Mouse (Mus musculus) heart, embryonic 16.5 days (tissue): ENCODE measurements around the gene Ecd. TPM values are rescaled to one million over a fixed set of nuclear protein-coding genes. Genes with fewer than 3 reads are reported as not detected.

Experiments
- ATAC-seq: fragments of 200-750 bp; cut with Nextera tagmentation; replicated peaks from 2 replicates; pipeline ENCODE4 v1.8.0; 2017; ENCODE audit warnings: moderate number of reproducible peaks; ENCODE audit not compliant: insufficient read depth, low FRiP score; ENCODE audit errors: extremely low read depth
- H3K27ac ChIP-seq: fragments of 300-500 bp; sonication (generic); 2 replicates; pipeline ENCODE4 v1.5.1; 2014; ENCODE audit warnings: mild to moderate bottlenecking, low read length, control low read depth, moderate library complexity
- H3K27me3 ChIP-seq: fragments of 300-500 bp; sonication (generic); 2 replicates; pipeline ENCODE4 v1.6.1; 2014; ENCODE audit warnings: low read length, mixed read lengths; ENCODE audit not compliant: control insufficient read depth, insufficient read depth
- H3K36me3 ChIP-seq: fragments of 300-500 bp; sonication (generic); 2 replicates; pipeline ENCODE4 v1.6.1; 2014; ENCODE audit not compliant: control insufficient read depth, insufficient read depth
- H3K4me1 ChIP-seq: fragments of 300-500 bp; sonication (generic); 2 replicates; pipeline ENCODE4 v1.6.1; 2014; ENCODE audit warnings: low read length, mixed read lengths; ENCODE audit not compliant: control insufficient read depth, insufficient read depth
- H3K4me2 ChIP-seq: fragments of 300-500 bp; sonication (generic); 2 replicates; pipeline ENCODE4 v1.6.1; 2014; ENCODE audit warnings: low read depth, mild to moderate bottlenecking, control low read depth, low read length
- H3K4me3 ChIP-seq: fragments of 300-500 bp; sonication (generic); 2 replicates; pipeline ENCODE4 v1.5.1; 2014; ENCODE audit warnings: mild to moderate bottlenecking, control low read depth, low read length
- H3K9ac ChIP-seq: fragments of 300-500 bp; sonication (generic); 2 replicates; pipeline ENCODE4 v1.6.1; 2014; ENCODE audit warnings: low read length, control low read depth
- H3K9me3 ChIP-seq: fragments of 300-500 bp; sonication (generic); replicated peaks from 2 replicates; pipeline ENCODE4 v1.6.1; 2016; ENCODE audit warnings: low read length; ENCODE audit not compliant: control insufficient read depth
- WGBS: fragments of 180-500 bp; shearing (Covaris S2); extraction: QIAGEN DNeasy Blood & Tissue Kit; methylation state at CpG from one replicate; pipeline ENCODE4 v1.1.7; 2014; 5-methylcytosine and 5-hydroxymethylcytosine counted together
- polyA plus RNA-seq: library from polyadenylated mRNA; unstranded; fragments of >200 nt; fragmentation: Nextera tagmentation; extraction: Ambion mirVana; gene quantifications from 2 replicates; pipeline ENCODE4 v1.2.1, GENCODE M21; 2015

The Ecd gene
- polyA plus RNA-seq, 1 experiment from 2014 or later: 35.8 TPM

DNA sequence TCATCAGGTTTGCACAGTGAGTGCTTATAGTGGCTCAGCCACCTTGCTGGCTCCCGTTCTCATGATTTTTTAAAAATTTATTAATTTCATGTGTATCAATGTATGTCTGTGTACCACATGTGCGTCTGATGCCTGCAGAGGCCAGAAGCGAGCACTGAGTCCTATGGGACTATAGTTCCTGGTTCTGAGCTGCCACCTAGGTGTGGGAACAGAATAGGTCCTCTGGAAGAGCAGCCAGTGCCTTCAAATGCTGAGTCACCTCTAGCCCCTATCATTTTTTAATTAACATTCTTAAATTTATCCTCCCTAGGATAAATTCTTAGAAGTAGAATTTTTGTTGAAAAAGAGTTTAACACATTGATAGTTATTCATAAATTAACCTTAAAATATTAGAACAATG, 50.3 kb downstream of the Ecd start:
- Histone ChIP-seq H3K4me3 (no peak overlapping the region), H3K27ac (no peak overlapping the region), H3K27me3 (no peaks in the 10 kb centered on the region), H3K36me3 (no peaks in the 10 kb centered on the region), H3K9me3 (no peaks in the 10 kb centered on the region), H3K4me2 (no peak overlapping the region), H3K4me1 (peaks cover 6% of the 10 kb centered on the region; the same call in 1 of the 2 replicates), H3K9ac (no peak overlapping the region)
- 85% methylated on average over 3 of the region's 3 CpGs for WGBS
- ATAC-seq: no peak

DNA sequence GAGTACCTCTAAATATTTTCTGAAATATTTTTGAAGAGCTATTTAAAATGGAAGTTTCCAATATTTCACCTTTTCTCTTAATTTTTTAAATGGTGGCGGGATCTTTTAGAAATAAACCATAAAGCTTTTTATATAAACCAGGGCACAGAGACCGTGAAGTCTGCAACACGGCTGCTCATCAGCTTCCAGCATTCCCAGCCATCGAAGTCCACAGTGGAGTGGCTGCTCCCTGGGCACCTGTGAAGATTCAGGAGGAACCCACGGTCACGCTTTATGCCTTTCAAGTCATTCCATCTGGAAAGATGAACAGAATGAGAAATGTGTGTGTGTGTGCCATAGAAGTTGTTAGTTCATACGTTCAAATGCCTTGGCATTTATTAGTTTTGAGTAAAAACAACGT, 53.0 kb downstream of the Ecd start:
- no peaks in the 10 kb centered on the region for H3K27me3 ChIP-seq
- WGBS: 36% methylated on average over 8 of the region's 8 CpGs
- H3K9ac ChIP-seq: peak overlapping the region; percentile 76
- H3K4me3 ChIP-seq: peak overlapping the region; percentile 76
- H3K9me3 ChIP-seq: no peaks in the 10 kb centered on the region
- H3K27ac ChIP-seq: no peak overlapping the region
- H3K4me1 ChIP-seq: peaks cover 6% of the 10 kb centered on the region; the same call in 1 of the 2 replicates
- no peak for ATAC-seq
- peak overlapping the region; percentile 70 for H3K4me2 ChIP-seq
- no peaks in the 10 kb centered on the region for H3K36me3 ChIP-seq

DNA sequence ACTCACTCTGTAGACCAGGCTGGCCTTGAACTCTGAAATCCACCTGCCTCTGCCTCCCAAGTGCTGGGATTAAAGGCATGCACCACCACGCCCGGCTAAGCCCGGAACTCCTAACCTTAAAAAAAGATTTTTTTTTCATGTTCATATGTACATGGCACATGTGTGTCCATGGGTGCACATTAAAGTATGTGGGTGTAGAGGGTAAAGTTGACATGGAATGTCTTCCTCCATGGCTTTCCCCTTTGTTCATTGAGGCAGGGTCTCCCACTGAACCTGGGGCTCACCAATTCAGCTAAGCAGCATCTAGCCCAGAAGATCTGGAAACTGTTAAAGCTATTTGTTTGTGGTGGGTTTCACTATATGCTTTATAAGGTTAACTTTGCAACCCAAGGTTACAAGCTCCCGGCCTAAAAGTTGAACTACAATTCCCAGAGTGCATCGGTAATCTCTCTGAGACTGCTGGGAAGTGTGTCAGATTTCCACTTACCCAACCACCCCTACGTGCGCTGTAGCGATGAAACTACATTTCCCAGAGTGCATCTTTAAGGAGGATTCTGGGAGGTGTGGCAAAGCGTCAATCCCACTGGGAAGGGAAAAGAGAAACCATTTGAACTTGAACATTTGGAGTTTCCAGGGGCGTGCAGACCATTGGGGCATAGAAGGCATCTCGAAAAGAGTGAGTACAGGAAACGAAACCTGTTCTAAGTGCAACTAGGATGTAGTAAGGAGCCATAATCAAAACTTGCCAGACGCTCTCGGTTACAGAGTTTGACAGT, 53.6 kb downstream of the Ecd start, which contains the start of gene Nudt13:
Gene Nudt13, plus strand, starts transcription at position 581 of the 776 bp plus-strand sequence.
- Histone ChIP-seq H3K4me2 (peak within 1 kb of the TSS; percentile 70), H3K4me3 (peak within 1 kb of the TSS; percentile 76), H3K9me3 (no peaks in the 10 kb centered on the region), H3K27ac (peak within 1 kb of the TSS; percentile 43; the same call in 1 of the 2 replicates), H3K4me1 (peaks cover 6% of the 10 kb centered on the region; the same call in 1 of the 2 replicates), H3K36me3 (no peaks in the 10 kb centered on the region), H3K9ac (peak within 1 kb of the TSS; percentile 76), H3K27me3 (no peaks in the 10 kb centered on the region)
- WGBS: 23% methylated on average over 14 of the region's 14 CpGs
- ATAC-seq: peak; percentile 97

DNA sequence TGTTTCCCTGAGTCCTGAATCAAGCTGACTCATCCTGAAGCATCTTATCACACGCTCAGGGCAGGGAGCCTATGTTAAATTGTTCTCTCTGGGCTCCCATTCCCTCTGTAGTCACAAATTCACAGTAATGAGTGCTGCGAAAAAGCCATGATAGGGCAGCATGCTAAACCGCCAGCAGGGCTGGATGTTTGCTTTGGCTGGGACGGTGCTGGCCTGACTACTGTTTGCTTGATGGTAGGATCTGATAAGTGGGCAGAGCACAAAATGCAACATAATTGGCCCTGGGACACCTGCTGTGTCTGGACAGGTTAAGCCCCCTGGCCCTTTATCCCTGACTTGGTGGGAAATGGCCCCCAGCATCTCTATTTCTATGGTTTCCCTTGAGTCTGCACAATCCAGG, 56.5 kb downstream of the Ecd start:
- H3K27me3 ChIP-seq: no peaks in the 10 kb centered on the region
- 61% methylated on average over 4 of the region's 4 CpGs for WGBS
- no peak overlapping the region for H3K4me2 ChIP-seq
- no peaks in the 10 kb centered on the region for H3K36me3 ChIP-seq
- no peak for ATAC-seq
- H3K9ac ChIP-seq: no peak overlapping the region
- H3K27ac ChIP-seq: no peak overlapping the region
- no peak overlapping the region for H3K4me3 ChIP-seq
- peaks cover 6% of the 10 kb centered on the region; the same call in 1 of the 2 replicates for H3K4me1 ChIP-seq
- no peaks in the 10 kb centered on the region for H3K9me3 ChIP-seq

Other genes starting within 250 kb of the Ecd start
- gene Saysd1, start 209.6 kb downstream of the Ecd start, polyA plus RNA-seq: 9.1 and 9.3 TPM in 2 replicates
- gene Kcnk5, start 166.3 kb downstream of the Ecd start, polyA plus RNA-seq: 3.9 and 4.1 TPM in 2 replicates
- gene Kcnk16, start 78.9 kb downstream of the Ecd start, polyA plus RNA-seq: not detected in 2 replicates
- gene Nudt13, start 53.4 kb downstream of the Ecd start, polyA plus RNA-seq: 15.4 and 15.6 TPM in 2 replicates
- 26.3 TPM in 2 replicates for gene Fam149b, start within 50 bp of the Ecd start, polyA plus RNA-seq
- gene Dnajc9, start 40.8 kb upstream of the Ecd start, polyA plus RNA-seq: 101 and 126 TPM in 2 replicates
- 93.5 and 93.8 TPM in 2 replicates for gene Mrps16, start 45.5 kb upstream of the Ecd start, polyA plus RNA-seq
- 0.45 and 0.61 TPM in 2 replicates for gene Cfap70, start 104.1 kb upstream of the Ecd start, polyA plus RNA-seq
- 45.8 and 51.5 TPM in 2 replicates for gene Anxa7, start 132.0 kb upstream of the Ecd start, polyA plus RNA-seq
- 0.25 and 0.60 TPM in 2 replicates for gene Mss51, start 148.8 kb upstream of the Ecd start, polyA plus RNA-seq
- 28.4 and 32.0 TPM in 2 replicates for gene Ppp3cb, start 198.5 kb upstream of the Ecd start, polyA plus RNA-seq